Mouse (Mus musculus) adrenal gland, postnatal 25 days (tissue): Measurements from ENCODE around the gene Dnah7a. TPM values are rescaled to one million over a fixed set of nuclear protein-coding genes. Genes with fewer than 3 reads are reported as not detected.
A peak's percentile ranks its signal among the peaks of the same experiment; 100 is the strongest.
"Not testable (repeated sequence)": the region's sequence is repeated elsewhere in the genome, so short reads cannot be mapped to it uniquely, and the experiment has no call there.

ENCODE experiments used
- DNase-seq: peaks from one replicate; pipeline ENCODE4 v3.0.0; 2021; ENCODE audit warnings: mixed read lengths
- microRNA-seq, 2 experiments: library from miRNA; unstranded; fragments of <30 nt; microRNA quantifications; one replicate each; pipeline ENCODE4 v1.2.0; 2021
- total RNA-seq: library from RNA; stranded (reverse); gene quantifications from 2 replicates; pipeline ENCODE4 v1.2.3, GENCODE M21; 2021

The Dnah7a gene
- total RNA-seq, 1 experiment from 2014 or later = 0.27 TPM

- DNase-seq = no peak
Observed at GRCm38 (mm10) chr1:53377731-53378130, 328.9 kb downstream of the Dnah7a start.

- DNase-seq = not testable (repeated sequence)
Observed at GRCm38 (mm10) chr1:53375965-53376364, 330.6 kb downstream of the Dnah7a start.

GRCm38 (mm10) chr1:53358988-53359387, 347.6 kb downstream of the Dnah7a start:
- DNase-seq = no peak

- peak; percentile 96 for DNase-seq
Observed at GRCm38 (mm10) chr1:53352327-53353261, 354.0 kb downstream of the Dnah7a start, which contains the start of the genes Asdurf, Gm28551 and Asnsd1. Asdurf (minus strand) TSS chr1:53352619. Gm28551 (minus strand) TSS chr1:53352667. Asnsd1 (minus strand) TSS chr1:53352752.

Small RNA genes lying within 50 kb of the gene (microRNA-seq; reads per million reads assigned to microRNA genes)
- 0 reads per million in 2 experiments for gene Gm25240

Other genes starting within 250 kb of the Dnah7a start
- gene Stk17b, start 78.4 kb upstream of the Dnah7a start, total RNA-seq = 7.1 and 13.0 TPM in 2 replicates